Mouse (Mus musculus) activated CD4-positive, CD25-positive, alpha-beta regulatory T cell, adult 9 weeks (primary cell): ENCODE data around the gene G530012D18Rik. TPM values are rescaled to one million over a fixed set of nuclear protein-coding genes. Genes with fewer than 3 reads are reported as not detected.

Experiments
- polyA plus RNA-seq: library from polyadenylated mRNA; unstranded; fragments of 100-300 nt; shearing (Covaris generic); gene quantifications from one replicate; pipeline ENCODE4 v1.2.1, GENCODE M21; 2017

Gene G530012D18Rik
- polyA plus RNA-seq, result not detected

DNA sequence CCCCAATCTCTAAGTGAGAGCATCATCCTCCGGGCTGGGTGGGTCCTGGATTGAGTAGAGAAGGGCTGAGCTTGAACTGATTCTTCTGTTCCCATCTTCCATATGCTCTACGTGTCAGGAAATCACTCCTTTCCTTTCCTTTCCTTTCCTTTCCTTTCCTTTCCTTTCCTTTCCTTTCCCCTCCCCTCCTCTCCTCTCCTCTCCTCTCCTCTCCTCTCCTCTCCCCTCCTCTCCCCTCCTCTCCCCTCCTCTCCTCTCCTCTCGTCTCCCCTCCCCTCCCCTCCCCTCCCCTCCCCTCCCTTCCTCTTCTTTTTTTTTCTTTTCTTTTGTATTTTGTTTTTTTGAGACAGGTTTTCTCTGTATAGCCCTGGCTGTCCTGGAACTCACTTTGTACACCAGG is at the start of gene G530012D18Rik:
Gene G530012D18Rik (plus strand): TSS at position 301 of the 400 bp plus-strand sequence.

DNA sequence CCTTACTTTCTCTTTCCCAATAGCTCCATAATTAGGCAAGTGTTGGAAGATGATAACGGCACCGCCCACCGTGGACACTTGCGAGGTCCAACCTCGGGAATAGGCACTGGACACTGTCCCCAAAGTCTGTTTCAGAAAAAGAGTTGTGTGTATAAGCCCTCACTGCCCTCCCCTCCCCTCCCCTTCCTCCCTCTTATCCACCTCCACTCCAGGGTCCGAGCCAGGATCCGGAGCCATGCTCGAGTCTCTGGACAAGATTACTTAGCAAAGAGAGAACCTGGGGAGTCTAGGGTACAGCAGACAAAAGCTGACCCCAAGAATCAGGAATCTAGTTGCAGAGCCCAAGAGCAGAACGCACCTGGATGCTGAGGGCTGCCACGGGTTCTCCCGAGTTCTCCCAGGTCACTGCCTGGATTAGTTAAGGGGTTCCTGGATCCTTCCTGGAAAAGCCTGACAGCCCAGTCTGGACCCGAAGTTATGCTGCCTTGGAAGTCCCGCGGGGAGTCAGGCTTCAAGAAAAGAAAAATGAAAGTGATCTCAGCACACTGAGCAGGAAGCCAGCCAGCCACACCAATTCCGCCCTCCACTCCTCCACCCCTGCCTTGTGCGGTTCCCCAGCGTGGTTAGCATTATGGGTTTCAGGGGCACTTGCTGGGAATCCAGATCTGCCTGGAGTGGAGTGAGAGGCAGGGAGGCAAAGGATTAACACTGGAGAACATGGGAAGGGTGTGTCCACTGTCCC is 23.0 kb downstream of the G530012D18Rik start, which contains the start of gene Sp110:
Gene Sp110 (minus strand): TSS at position 547 of the 742 bp plus-strand sequence.

DNA sequence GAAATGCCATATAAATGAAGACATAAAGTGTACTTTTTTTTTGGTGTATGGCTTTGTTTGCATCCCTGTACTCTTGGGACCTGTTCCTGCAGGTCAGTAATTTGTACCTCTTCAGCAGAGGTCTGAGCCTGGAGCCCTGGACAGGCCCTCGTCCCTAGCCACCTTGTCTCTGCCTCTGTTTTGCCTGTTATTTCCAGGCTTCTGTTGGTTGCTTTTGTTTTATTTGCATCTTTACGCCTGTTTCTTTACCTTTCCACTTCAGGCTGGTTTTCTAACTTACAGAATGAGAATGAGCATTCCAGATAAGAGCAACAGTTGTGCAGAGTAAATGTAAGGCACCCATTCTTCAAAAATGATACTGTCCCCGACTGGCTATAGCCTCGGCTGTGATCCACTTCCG is 24.6 kb downstream of the G530012D18Rik start, which contains the start of gene Sp140:
Gene Sp140 (plus strand): TSS at position 301 of the 400 bp plus-strand sequence.

Other genes starting within 250 kb of the G530012D18Rik start
- 267 TPM for gene Sp110, start 23.1 kb downstream of the G530012D18Rik start, polyA plus RNA-seq
- 57.5 TPM for gene Sp140, start 24.7 kb downstream of the G530012D18Rik start, polyA plus RNA-seq
- 916 TPM for gene Sp100, start 74.3 kb downstream of the G530012D18Rik start, polyA plus RNA-seq
- 36.7 TPM for gene A630001G21Rik, start 203.0 kb downstream of the G530012D18Rik start, polyA plus RNA-seq
- gene Cab39, start 217.8 kb downstream of the G530012D18Rik start, polyA plus RNA-seq, result 25.3 TPM